Mouse (Mus musculus): ENCODE data around the gene Wwox. TPM values are rescaled to one million over a fixed set of nuclear protein-coding genes. Genes with fewer than 3 reads are reported as not detected.

Gene Wwox
- total and polyA plus RNA-seq, 3 experiments, result 7.6 to 61.8 (median 12.2) TPM

GRCm38 (mm10) chr8:114505351-114506347, 66.2 kb downstream of the Wwox start:
- Histone ChIP-seq H3K27me3 (ENCODE audit: control insufficient read depth in 1 of 2, insufficient read depth in 2 of 2, low read length in 2 of 2) (no peaks in the 10 kb centered on the region), H3K4me1 (ENCODE audit: control insufficient read depth in 1 of 2, insufficient read depth in 2 of 2, low read length in 2 of 2) (no peaks in the 10 kb centered on the region), H3K9me3 (replicated peaks; ENCODE audit: insufficient read depth, low read length) (no peaks in the 10 kb centered on the region), H3K9ac (ENCODE audit: control insufficient read depth, low read depth, low read length, poor library complexity, severe bottlenecking) (no peak overlapping the region), H3K4me3 (ENCODE audit: control insufficient read depth in 1 of 2, insufficient read depth in 1 of 2, low read depth in 2 of 2, low read length in 2 of 2) (no peak overlapping the region), H3K27ac (ENCODE audit: control insufficient read depth, low read depth, low read length) (no peak overlapping the region), H3K79me2 (ENCODE audit: control insufficient read depth, insufficient read depth, low read length, poor library complexity) (no peaks in the 10 kb centered on the region), H3K36me3 (ENCODE audit: control insufficient read depth in 1 of 2, insufficient read depth in 2 of 2, low read length in 2 of 2) (no peaks in the 10 kb centered on the region)
- TF ChIP-seq GATA1 (IDR thresholded peaks at IDR 0.05; ENCODE audit: low read depth, low read length), result no peak
- no peak for TF ChIP-seq BHLHE40 (IDR thresholded peaks at IDR 0.05; ENCODE audit: borderline replicate concordance, low read depth, low read length)
- no peak for TF ChIP-seq RAD21 (IDR thresholded peaks at IDR 0.05; ENCODE audit: low read depth, low read length)
- no peak for TF ChIP-seq ETS1 (IDR thresholded peaks at IDR 0.05; ENCODE audit: low read depth, low read length)
- TF ChIP-seq KAT2A (conservative IDR thresholded peaks at IDR 0.05; ENCODE audit: low read depth, low read length), result no peak
- TF ChIP-seq USF2 (IDR thresholded peaks at IDR 0.05; ENCODE audit: borderline replicate concordance in 1 of 2, insufficient read depth in 1 of 2, low read depth in 1 of 2, low read length in 2 of 2), result no peak
- TF ChIP-seq MYC (IDR thresholded peaks at IDR 0.05; ENCODE audit: low read depth, low read length), result no peak
- TF ChIP-seq EP300 (IDR thresholded peaks at IDR 0.05; ENCODE audit: low read depth in 1 of 2, low read length in 2 of 2), result no peak
- no peak for DNase-seq (ENCODE audit: low read depth, low spot score)

GRCm38 (mm10) chr8:114507404-114507803, 67.9 kb downstream of the Wwox start:
- Histone ChIP-seq H3K27me3 (ENCODE audit: control insufficient read depth in 1 of 2, insufficient read depth in 2 of 2, low read length in 2 of 2) (no peaks in the 10 kb centered on the region), H3K79me2 (ENCODE audit: control insufficient read depth, insufficient read depth, low read length, poor library complexity) (no peaks in the 10 kb centered on the region), H3K27ac (ENCODE audit: control insufficient read depth, low read depth, low read length) (no peak overlapping the region), H3K4me3 (ENCODE audit: control insufficient read depth in 1 of 2, insufficient read depth in 1 of 2, low read depth in 2 of 2, low read length in 2 of 2) (no peak overlapping the region), H3K36me3 (ENCODE audit: control insufficient read depth in 1 of 2, insufficient read depth in 2 of 2, low read length in 2 of 2) (no peaks in the 10 kb centered on the region), H3K9me3 (replicated peaks; ENCODE audit: insufficient read depth, low read length) (no peaks in the 10 kb centered on the region), H3K4me1 (ENCODE audit: control insufficient read depth in 1 of 2, insufficient read depth in 2 of 2, low read length in 2 of 2) (no peaks in the 10 kb centered on the region), H3K9ac (ENCODE audit: control insufficient read depth, low read depth, low read length, poor library complexity, severe bottlenecking) (no peak overlapping the region)
- no peak for DNase-seq (ENCODE audit: low read depth, low spot score)
- TF ChIP-seq USF2 (IDR thresholded peaks at IDR 0.05; ENCODE audit: borderline replicate concordance in 1 of 2, insufficient read depth in 1 of 2, low read depth in 1 of 2, low read length in 2 of 2) (no peak), EP300 (IDR thresholded peaks at IDR 0.05; ENCODE audit: low read depth in 1 of 2, low read length in 2 of 2) (no peak), MEF2A (IDR thresholded peaks at IDR 0.05; ENCODE audit: extremely low read depth, insufficient replicate concordance, low read depth, low read length, poor library complexity, severe bottlenecking) (no peak), GABPA (IDR thresholded peaks at IDR 0.05; ENCODE audit: low read depth, low read length) (no peak), ZMIZ1 (IDR thresholded peaks at IDR 0.05; ENCODE audit: low read depth, low read length) (no peak), POLR2AphosphoS5 (IDR thresholded peaks at IDR 0.05; ENCODE audit: borderline replicate concordance, low read depth, low read length) (no peak), TAL1 (IDR thresholded peaks at IDR 0.05; ENCODE audit: low read length) (no peak)
